Mouse (Mus musculus) left cerebral cortex, adult 2 months (tissue): ENCODE data around the gene Pi4k2a. TPM values are rescaled to one million over a fixed set of nuclear protein-coding genes. Genes with fewer than 3 reads are reported as not detected.

Experiments used
- DNase-seq, 2 experiments: peaks; one replicate each; pipeline ENCODE4 v3.0.0; 2021 to 2022; ENCODE audit warnings: low spot score in 2 of 2, mixed read lengths in 1 of 2; ENCODE audit errors: extremely low spot score in 1 of 2
- H3K27ac ChIP-seq: fragments of 200-600 bp; 2 replicates; pipeline ENCODE4 v1.8.1; 2022
- H3K4me3 ChIP-seq: fragments of 200-600 bp; 2 replicates; pipeline ENCODE4 v1.8.1; 2022
- CTCF ChIP-seq: fragments of 200-600 bp; IDR thresholded peaks from 2 replicates; pipeline ENCODE4 v1.8.1; 2022; ENCODE audit warnings: antibody characterized with exemption, mild to moderate bottlenecking, moderate library complexity
- intact Hi-C: fragments of 180-260 bp; cut with DNase I; formaldehyde crosslinking; loops from one replicate; pipeline ENCODE4 v1.15.1; 2025
- total RNA-seq, 2 experiments: library from RNA; stranded (reverse); gene quantifications; 2 replicates each; pipeline ENCODE4 v1.2.3; 2021

Pi4k2a gene
- total RNA-seq, 2 experiments from 2014 or later = 65.6 to 67.3 TPM

DNA sequence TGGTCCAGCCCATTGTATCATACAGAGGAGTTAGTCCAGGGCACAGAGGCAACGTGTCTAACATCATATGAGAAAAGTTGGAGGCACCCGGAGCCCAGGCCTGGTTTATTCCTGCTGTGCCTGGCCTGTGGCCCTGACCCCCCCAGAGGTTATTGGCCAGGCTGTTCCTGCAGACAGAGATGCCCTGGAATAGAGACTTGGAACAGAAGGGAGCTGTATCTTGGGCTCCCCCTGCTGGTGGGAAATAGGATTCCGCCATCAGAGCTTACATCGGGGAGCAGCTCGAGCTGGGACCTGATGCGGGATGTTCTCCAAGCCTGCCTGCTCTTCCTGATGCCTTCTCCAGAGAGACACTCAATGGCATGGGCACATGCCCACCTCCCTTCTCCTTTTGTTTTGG is 61.7 kb downstream of the Pi4k2a start:
- peak; percentile 98 for TF ChIP-seq CTCF
- peak; percentile 82 to 88 for DNase-seq
- H3K27ac ChIP-seq = no peak overlapping the region
- H3K4me3 ChIP-seq = no peak overlapping the region
- intact Hi-C loops = loop anchor here (2.0 to 5.0 kb wide), 2 partner anchors 61 to 115 kb away; partner anchors contain the start of genes Ankrd2 and Pi4k2a

DNA sequence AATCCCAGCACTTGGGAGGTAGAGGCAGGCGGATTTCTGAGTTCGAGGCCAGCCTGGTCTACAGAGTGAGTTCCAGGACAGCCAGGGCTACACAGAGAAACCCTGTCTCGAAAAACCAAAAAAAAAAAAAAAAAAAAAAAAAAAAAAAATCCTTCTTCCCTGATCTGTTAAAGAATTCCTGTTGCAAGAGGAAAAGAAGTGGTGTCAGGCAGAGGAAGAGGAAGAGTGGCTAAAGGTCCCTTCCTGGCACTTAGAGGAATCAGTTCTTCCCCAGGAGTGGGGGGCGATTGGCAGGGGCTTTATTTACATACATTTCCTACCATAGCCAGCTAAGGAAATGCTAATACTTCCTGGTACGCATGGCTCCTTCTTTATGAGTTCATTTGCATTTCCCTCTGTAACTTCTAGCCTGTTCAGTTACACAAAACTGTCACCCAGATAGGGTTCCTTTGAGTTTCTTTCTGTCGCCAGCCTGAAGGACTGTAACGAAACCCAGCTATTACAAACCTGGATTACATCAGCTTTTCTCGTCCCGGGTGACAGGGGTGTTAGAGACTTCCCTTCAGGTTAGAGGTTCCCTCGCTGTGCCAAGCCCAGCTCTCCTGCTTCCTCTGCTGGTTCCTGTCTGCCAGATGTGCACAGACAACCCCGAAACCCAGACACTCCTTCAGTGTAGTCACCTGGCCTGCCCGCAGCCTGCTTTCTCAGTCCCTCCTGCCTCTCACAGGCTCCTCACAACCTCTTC is 67.4 kb downstream of the Pi4k2a start:
- no peak for TF ChIP-seq CTCF
- DNase-seq = no peak
- H3K27ac ChIP-seq = no peak overlapping the region
- H3K4me3 ChIP-seq = no peak overlapping the region
- intact Hi-C loops = no loop called here

DNA sequence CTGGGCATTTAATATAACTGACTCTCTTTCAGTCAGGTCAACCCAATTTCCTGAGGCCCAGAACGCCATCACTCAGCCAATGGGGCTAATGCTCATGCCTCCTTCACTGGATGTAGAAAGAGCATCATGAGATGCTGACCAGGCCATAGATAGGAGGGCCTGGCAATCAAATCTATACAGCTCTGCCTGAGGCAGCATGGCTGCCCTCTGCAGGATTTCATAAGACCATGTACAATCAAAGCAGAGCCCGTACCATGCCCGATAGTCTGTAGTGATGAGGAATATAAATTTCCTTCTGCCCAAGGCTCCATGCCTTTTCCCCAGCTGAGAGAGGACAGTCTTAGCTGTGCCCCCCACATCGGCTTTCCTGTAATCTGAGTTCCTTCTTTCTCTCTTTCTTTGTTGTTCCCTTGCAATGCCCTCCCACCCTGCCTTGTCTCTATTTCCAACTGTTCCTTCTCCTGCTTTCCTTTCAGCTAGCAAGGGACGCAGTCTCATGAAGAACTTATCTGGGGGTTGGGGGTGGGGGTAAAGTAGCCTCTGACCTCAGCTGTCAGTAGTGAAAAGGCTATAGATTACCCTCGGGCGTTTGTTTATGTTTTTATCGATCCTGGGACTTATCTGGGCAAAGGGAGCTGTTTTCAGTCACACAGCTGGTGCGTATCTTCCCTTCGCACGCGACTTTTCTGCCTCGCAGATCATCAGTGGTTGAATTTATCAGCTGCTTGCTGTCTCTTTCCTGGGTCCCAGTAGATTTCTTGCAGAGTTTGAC is 68.2 kb downstream of the Pi4k2a start:
- no peak; the same call in 1 of the 2 replicates for TF ChIP-seq CTCF
- H3K27ac ChIP-seq = no peak overlapping the region
- H3K4me3 ChIP-seq = no peak overlapping the region
- intact Hi-C loops = no loop called here
- no peak for DNase-seq

DNA sequence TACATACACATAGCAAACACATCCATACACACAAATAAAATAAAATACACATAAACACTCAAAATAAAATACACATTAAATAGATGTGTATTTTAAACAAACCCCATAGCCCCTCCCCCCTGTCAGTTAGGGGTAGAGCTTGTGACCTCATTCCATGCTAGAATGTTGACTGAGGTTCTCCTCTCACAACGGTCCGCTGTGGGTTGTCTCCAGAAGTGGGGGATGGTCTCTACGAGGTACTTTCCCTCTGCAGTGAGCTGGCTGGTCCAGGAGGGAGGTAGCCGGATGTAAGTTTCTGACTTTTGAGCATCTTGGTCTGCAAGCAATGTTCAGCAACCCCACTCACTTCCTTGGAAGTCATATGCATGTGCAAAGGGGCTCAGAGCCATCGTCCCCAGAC is 73.5 kb downstream of the Pi4k2a start, which contains the start of gene Zfyve27:
Gene Zfyve27 (plus strand): TSS at position 188 of the 400 bp plus-strand sequence.
- Histone ChIP-seq H3K4me3 (no peak within 1 kb of the TSS), H3K27ac (no peak within 1 kb of the TSS)
- intact Hi-C loops = no loop called here
- no peak for TF ChIP-seq CTCF
- DNase-seq = no peak

DNA sequence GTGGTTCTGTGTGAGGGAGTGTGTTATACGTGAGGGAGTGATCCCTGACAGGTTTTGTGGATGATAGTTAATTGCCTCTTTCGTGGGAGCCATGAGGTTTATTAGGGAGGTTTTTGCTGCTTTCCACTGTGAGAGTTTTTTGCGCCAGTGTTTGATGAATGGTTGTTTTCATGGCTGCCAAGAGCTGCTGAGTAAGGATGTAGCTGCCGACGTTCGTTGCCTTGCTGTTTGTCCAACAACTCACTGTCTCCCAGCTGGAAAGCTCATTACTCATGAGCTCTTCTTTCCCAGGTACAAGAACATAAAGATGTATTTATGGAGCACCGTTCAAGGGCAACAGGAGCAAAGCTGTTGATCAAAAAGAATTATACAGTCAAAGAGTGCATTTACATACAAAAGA is 73.9 kb downstream of the Pi4k2a start:
- DNase-seq = no peak
- Histone ChIP-seq H3K27ac (no peak overlapping the region), H3K4me3 (no peak overlapping the region)
- no peak for TF ChIP-seq CTCF
- intact Hi-C loops = no loop called here

DNA sequence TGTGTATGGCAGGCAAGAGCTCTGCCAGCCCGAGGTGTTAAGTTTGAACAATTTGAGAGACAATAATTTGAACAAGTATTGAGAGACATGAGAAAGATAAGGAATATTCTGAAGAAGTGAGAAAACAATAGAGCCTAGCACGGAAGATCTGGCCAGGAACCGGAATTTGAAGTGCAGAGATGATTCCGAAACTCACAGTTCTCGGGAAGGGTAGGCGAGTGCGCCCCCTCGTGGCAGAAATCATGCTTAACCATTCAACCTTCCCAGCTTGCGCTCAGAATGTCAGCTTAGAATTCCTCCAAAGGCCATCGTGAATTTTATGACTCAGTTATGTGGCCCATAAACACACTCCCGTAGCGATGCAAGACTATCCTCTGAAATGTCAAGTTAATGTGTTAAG is 75.9 kb downstream of the Pi4k2a start:
- DNase-seq = peak; percentile 81 to 93
- no peak overlapping the region for H3K27ac ChIP-seq
- H3K4me3 ChIP-seq = peak overlapping the region; percentile 28; the same call in 1 of the 2 replicates
- TF ChIP-seq CTCF = peak; percentile 95
- intact Hi-C loops = loop anchor here (1.0 to 2.0 kb wide), 3 partner anchors 22 to 131 kb away; partner anchors contain the start of genes Ankrd2 and Pi4k2a

DNA sequence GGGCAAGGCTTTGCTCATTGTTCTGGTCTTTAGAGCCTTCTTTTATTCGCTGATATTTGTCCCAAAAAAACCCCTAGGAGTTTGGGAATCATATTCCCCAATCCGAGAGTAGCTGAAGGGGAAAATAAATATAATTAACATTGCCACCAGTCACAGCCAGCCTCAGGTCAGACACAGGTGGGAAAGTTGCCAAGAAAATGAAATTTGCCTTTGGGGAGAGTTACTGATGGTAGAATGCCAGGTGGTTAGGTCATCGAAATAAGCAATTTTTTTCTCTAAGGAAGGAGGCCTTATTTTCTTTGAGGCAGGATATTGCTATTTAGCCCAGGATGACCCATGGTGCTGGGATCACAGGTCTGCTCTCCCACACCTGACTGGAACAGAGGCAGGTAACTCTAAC is 76.5 kb downstream of the Pi4k2a start:
- TF ChIP-seq CTCF = no peak
- Histone ChIP-seq H3K27ac (0 out of 2 replicates have a peak overlapping the region, but pooled peaks have one; percentile 20), H3K4me3 (no peak overlapping the region)
- DNase-seq = no peak
- intact Hi-C loops = loop anchor here (1.0 to 2.0 kb wide), 3 partner anchors 22 to 131 kb away; partner anchors contain the start of genes Ankrd2 and Pi4k2a

DNA sequence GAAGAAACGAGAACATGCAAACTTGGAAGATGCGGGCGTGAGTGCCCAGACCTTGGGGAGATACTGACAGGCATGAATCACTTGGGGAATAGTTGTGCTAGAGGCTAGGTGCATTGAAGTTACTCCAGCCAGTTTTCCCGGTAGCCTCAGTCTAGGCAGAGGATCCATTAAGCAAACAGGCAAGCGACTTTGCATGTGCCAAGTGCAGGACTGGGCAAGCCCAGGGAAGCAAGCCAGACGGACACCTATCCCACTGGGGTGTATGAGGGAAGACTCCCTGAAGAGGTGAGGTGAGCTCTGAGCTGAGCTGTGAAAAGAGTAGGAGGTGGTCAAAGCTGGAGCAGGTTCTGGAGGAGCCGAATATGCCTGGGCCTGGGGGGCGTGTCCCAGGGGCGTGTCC is 77.2 kb downstream of the Pi4k2a start:
- TF ChIP-seq CTCF = no peak
- H3K27ac ChIP-seq = no peak overlapping the region
- H3K4me3 ChIP-seq = no peak overlapping the region

DNA sequence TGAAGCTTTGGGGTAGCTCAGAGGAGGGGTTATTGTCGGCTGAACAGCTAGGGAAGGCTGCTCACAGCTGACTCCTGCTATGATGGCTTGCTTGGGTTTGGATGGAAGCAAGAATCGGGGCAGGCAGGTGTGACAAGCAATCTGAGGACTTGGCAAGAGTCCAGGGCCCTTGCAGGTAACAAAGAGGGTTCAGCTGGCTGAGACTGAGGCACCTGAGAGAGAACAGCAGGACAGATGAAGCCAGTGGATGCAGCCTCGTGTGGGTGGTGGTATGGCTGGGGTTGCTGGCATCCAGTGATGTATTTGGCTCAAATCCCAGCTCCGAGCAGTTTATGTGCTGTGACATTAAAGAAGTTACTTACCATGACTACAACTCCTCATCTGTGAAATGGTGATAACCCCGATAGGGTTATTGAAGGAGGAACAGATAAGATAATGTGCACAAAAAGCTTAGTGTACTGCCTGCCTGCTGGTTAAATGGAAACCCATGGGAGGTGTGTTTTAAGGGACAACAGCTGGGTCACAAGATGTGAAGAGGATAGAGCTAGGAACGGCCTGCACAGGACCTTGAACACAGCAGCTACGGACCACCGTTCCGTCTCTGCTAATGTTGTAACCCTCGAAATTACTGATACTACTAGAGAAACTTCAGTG is 79.2 kb downstream of the Pi4k2a start:
- DNase-seq = no peak
- intact Hi-C loops = no loop called here
- peak overlapping the region; percentile 32; the same call in 1 of the 2 replicates for H3K27ac ChIP-seq
- TF ChIP-seq CTCF = no peak
- H3K4me3 ChIP-seq = no peak overlapping the region

More for the DNA sequence above, 77.2 kb downstream of the Pi4k2a start:
- DNase-seq = no peak
- intact Hi-C loops = loop anchor here (2.0 kb wide), 1 partner anchor 77 kb away; the partner anchor contains the start of gene Pi4k2a

DNA sequence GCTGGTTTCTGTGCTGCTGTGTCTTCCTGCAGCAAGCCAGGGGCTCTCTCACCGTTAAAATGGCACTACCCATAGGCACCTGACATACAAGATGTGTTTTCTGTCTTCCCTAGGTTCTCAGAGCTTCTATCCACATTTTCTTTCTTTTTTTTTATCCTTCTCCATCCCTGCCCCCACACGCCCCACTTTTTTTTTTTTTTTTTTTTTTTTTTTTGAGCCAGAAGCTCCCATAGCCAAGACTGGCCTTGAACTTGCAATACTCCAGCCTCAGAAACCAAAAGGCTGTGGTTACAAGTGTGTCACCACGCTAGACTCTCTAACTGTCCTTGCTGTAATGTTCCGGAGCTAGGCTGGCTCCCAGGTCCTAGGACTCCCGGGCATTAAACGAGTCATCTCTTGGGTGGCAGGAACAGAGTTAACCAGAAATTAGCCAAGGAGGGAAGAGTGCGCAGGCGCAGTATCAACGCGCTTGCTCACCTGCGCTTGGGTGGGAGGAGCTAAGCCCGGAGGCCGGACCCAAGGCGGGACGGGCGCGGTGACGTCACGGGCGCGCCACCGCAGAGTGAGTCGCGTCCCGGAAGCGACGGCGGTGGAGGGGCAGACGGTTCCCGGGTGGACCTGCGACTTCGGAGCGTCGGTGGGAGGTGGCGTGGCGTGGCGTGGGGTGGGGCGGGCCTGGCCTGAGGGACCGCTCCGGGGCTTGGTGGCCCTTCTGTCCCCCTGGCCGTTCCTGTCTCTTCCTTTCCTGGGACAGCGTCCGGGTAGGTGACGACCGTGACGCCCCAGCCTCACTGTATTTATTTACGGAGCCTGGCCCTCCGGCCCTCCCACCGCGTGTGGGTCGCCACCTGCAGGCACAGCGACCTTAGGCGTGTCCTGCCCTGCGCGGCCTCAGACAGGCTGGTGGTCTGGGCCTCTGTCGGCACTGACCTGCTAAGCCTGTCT is 80.0 kb downstream of the Pi4k2a start:
- TF ChIP-seq CTCF = no peak
- peak overlapping the region; percentile 87 for H3K27ac ChIP-seq
- DNase-seq = peak; percentile 94
- intact Hi-C loops = no loop called here
- H3K4me3 ChIP-seq = peak overlapping the region; percentile 93

Other genes with a start within 250 kb of the Pi4k2a start
- gene Frat2, start 242.3 kb upstream of the Pi4k2a start, total RNA-seq = 1 to 10 TPM; 7.7 to 8.4 TPM
- gene Rrp12, start 194.3 kb upstream of the Pi4k2a start, total RNA-seq = 10 to 100 TPM; 33.0 to 34.1 TPM
- gene Pgam1, start 178.5 kb upstream of the Pi4k2a start, total RNA-seq = 100 to 1,000 TPM; 539 to 569 TPM
- gene Exosc1, start 157.0 kb upstream of the Pi4k2a start, total RNA-seq = 10 to 100 TPM; 22.7 to 27.9 TPM
- 10 to 100 TPM; 39.3 to 48.9 TPM for gene Zdhhc16, start 157.0 kb upstream of the Pi4k2a start, total RNA-seq
- gene Mms19, start 109.3 kb upstream of the Pi4k2a start, total RNA-seq = 10 to 100 TPM; 34.7 to 38.2 TPM
- gene Ubtd1, start 108.7 kb upstream of the Pi4k2a start, total RNA-seq = 10 to 100 TPM; 10.9 to 12.1 TPM
- gene Ankrd2, start 54.5 kb upstream of the Pi4k2a start, total RNA-seq = under 1 TPM in 1 of 2 experiments, not detected in 1; 0.42 TPM
- 1 to 10 TPM; 4.1 to 4.2 TPM for gene Hoga1, start 44.9 kb upstream of the Pi4k2a start, total RNA-seq
- gene 4933411K16Rik, start 38.2 kb upstream of the Pi4k2a start, total RNA-seq = 1 to 10 TPM in 1 of 2 experiments, under 1 TPM in 1; 0.75 to 1.2 TPM
- gene Morn4, start 4.1 kb upstream of the Pi4k2a start, total RNA-seq = 10 to 100 TPM; 64.0 to 66.2 TPM
- 10 to 100 TPM; 27.6 to 30.9 TPM for gene Avpi1, start 38.6 kb downstream of the Pi4k2a start, total RNA-seq
- gene Marveld1, start 56.9 kb downstream of the Pi4k2a start, total RNA-seq = 10 to 100 TPM in 1 of 2 experiments, 1 to 10 TPM in 1; 8.0 to 10.6 TPM
- 100 to 1,000 TPM in 1 of 2 experiments, 10 to 100 TPM in 1; 87.7 to 107 TPM for gene Zfyve27, start 73.5 kb downstream of the Pi4k2a start, total RNA-seq
- under 1 TPM; 0.48 to 0.65 TPM for gene Sfrp5, start 111.8 kb downstream of the Pi4k2a start, total RNA-seq
- 100 to 1,000 TPM; 124 TPM for gene Golga7b, start 157.1 kb downstream of the Pi4k2a start, total RNA-seq